Mouse (Mus musculus): ENCODE data around the gene Amot. TPM values are rescaled to one million over a fixed set of nuclear protein-coding genes. Genes with fewer than 3 reads are reported as not detected.

The Amot gene
- total and polyA plus RNA-seq, 3 experiments, result 0.20 to 1.8 (median 0.93) TPM

DNA sequence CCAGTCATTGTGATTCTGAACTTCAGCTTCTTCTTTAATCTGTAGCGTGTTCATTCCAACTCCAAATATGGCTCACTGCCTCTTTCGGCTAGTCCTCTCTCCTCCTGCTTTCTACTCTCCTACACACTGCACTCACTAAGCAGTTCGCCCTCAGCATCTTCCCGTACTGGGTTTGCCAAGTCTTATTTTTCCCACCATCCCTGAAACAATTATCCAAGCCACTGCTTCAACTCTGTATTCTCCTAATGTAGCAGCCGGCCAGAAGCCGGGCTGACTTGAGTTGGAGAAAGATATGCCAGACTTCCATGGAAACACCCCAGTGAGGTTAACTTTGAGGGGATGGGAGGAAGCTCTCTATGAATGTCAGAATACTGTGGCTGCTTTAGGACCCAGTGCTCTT, 36.7 kb downstream of the Amot start:
- no peaks in the 10 kb centered on the region for H3K27me3 ChIP-seq (ENCODE audit: insufficient read depth, low read length)
- H3K4me3 ChIP-seq (ENCODE audit: low read depth, low read length), result no peak overlapping the region
- no peaks in the 10 kb centered on the region for H3K9me3 ChIP-seq (replicated peaks)
- TF ChIP-seq CTCF (IDR thresholded peaks at IDR 0.05; ENCODE audit: low read depth, low read length) (no peak), GATA1 (IDR thresholded peaks at IDR 0.05; ENCODE audit: borderline replicate concordance, low read length) (no peak), TAL1 (conservative IDR thresholded peaks at IDR 0.05; ENCODE audit: low read depth, low read length) (no peak), POLR2AphosphoS5 (IDR thresholded peaks at IDR 0.05; ENCODE audit: insufficient replicate concordance, low read depth, low read length) (no peak), GATA2 (IDR thresholded peaks at IDR 0.05; ENCODE audit: borderline replicate concordance, low read depth, low read length) (no peak)
- no peaks in the 10 kb centered on the region for H3K4me1 ChIP-seq (ENCODE audit: insufficient read depth, low read depth, low read length)
- H3K36me3 ChIP-seq (replicated peaks), result no peaks in the 10 kb centered on the region
- ATAC-seq (ENCODE audit: extremely low read depth, insufficient number of reproducible peaks, low FRiP score, poor library complexity, severe bottlenecking), result no peak
- DNase-seq (ENCODE audit: low spot score), result no peak

DNA sequence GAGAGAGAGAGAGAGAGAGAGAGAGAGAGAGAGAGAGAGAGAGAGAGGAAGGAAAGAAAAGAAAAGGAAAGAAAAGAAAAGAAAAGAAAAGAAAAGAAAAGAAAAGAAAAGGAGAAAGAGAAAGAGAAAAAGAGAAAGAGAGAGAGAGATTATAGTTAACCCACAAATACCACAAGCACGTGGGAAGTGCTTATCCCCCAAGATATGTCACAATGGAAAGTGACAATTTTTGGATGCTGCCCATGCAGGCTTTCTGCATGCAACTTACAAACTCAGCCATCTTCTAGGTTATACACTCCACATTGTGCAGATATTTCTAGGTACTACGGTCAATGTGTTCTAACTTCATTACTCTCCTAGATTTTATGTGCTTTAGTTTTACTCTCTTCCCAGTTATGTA, 41.5 kb downstream of the Amot start:
- no peaks in the 10 kb centered on the region for H3K27me3 ChIP-seq (ENCODE audit: insufficient read depth, low read length)
- no peak overlapping the region for H3K4me3 ChIP-seq (ENCODE audit: low read depth, low read length)
- no peaks in the 10 kb centered on the region for H3K4me1 ChIP-seq (ENCODE audit: insufficient read depth, low read depth, low read length)
- ATAC-seq (ENCODE audit: extremely low read depth, insufficient number of reproducible peaks, low FRiP score, poor library complexity, severe bottlenecking) (no peak), DNase-seq (ENCODE audit: low spot score) (no peak)
- H3K9me3 ChIP-seq (replicated peaks), result no peaks in the 10 kb centered on the region
- H3K36me3 ChIP-seq (replicated peaks), result no peaks in the 10 kb centered on the region
- TF ChIP-seq CTCF (IDR thresholded peaks at IDR 0.05; ENCODE audit: low read depth, low read length), result no peak

DNA sequence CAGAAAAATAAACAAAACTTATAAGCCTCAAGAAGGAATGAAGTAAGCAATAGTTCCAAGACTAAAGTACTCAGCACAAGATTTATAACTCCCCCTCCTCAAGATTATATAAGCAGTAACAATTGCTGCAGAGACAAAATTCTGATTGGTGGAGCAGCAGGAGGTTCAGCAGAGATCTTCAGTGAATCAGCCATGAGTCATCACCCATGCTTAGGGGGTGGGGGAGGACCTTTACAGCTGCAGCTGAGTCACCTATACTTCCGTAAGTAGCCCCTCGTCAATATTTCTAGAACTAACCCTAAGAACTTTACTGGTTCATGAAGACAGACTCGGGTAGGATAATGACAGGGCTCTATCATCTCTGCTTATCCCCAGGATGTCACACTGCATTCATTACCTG, 43.6 kb downstream of the Amot start:
- no peak for DNase-seq (ENCODE audit: low spot score)
- no peaks in the 10 kb centered on the region for H3K36me3 ChIP-seq (replicated peaks)
- no peaks in the 10 kb centered on the region for H3K27me3 ChIP-seq (ENCODE audit: insufficient read depth, low read length)
- H3K9me3 ChIP-seq (replicated peaks), result no peaks in the 10 kb centered on the region
- TF ChIP-seq TAL1 (conservative IDR thresholded peaks at IDR 0.05; ENCODE audit: low read depth, low read length) (no peak), POLR2AphosphoS5 (IDR thresholded peaks at IDR 0.05; ENCODE audit: insufficient replicate concordance, low read depth, low read length) (no peak), GATA1 (IDR thresholded peaks at IDR 0.05; ENCODE audit: borderline replicate concordance, low read length) (no peak), GATA2 (IDR thresholded peaks at IDR 0.05; ENCODE audit: borderline replicate concordance, low read depth, low read length) (no peak), CTCF (IDR thresholded peaks at IDR 0.05; ENCODE audit: low read depth, low read length) (no peak)
- no peak overlapping the region for H3K4me3 ChIP-seq (ENCODE audit: low read depth, low read length)
- ATAC-seq (ENCODE audit: extremely low read depth, insufficient number of reproducible peaks, low FRiP score, poor library complexity, severe bottlenecking), result no peak
- no peaks in the 10 kb centered on the region for H3K4me1 ChIP-seq (ENCODE audit: insufficient read depth, low read depth, low read length)

DNA sequence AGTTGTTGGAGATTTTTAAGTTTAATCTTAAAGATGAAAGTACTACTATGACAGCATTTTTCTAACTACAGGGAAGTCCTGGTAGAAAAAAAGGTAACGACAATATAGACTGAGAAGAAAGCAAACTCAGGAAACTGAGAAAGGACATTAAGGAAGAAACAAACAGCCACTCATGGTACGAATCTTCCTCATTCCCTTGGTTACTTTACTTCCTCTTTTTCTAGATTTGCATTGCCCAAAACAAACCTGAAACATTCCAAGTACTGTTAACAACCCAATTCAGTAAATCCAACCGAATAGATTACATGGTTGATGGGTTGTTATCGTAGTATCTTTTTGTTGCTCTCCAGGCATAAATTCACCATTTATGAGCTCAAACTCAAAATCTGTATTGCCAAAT, 48.7 kb downstream of the Amot start:
- DNase-seq (ENCODE audit: low spot score), result no peak
- TF ChIP-seq TAL1 (conservative IDR thresholded peaks at IDR 0.05; ENCODE audit: low read depth, low read length), result no peak
- TF ChIP-seq CTCF (IDR thresholded peaks at IDR 0.05; ENCODE audit: low read depth, low read length), result no peak
- TF ChIP-seq GATA2 (IDR thresholded peaks at IDR 0.05; ENCODE audit: borderline replicate concordance, low read depth, low read length), result no peak
- no peak for TF ChIP-seq GATA1 (IDR thresholded peaks at IDR 0.05; ENCODE audit: borderline replicate concordance, low read length)
- TF ChIP-seq POLR2AphosphoS5 (IDR thresholded peaks at IDR 0.05; ENCODE audit: insufficient replicate concordance, low read depth, low read length), result no peak
- Histone ChIP-seq H3K4me1 (ENCODE audit: insufficient read depth, low read depth, low read length) (no peaks in the 10 kb centered on the region), H3K27me3 (ENCODE audit: insufficient read depth, low read length) (no peaks in the 10 kb centered on the region), H3K36me3 (replicated peaks) (no peaks in the 10 kb centered on the region), H3K4me3 (ENCODE audit: low read depth, low read length) (no peak overlapping the region), H3K9me3 (replicated peaks) (no peaks in the 10 kb centered on the region)
- no peak for ATAC-seq (ENCODE audit: extremely low read depth, insufficient number of reproducible peaks, low FRiP score, poor library complexity, severe bottlenecking)

DNA sequence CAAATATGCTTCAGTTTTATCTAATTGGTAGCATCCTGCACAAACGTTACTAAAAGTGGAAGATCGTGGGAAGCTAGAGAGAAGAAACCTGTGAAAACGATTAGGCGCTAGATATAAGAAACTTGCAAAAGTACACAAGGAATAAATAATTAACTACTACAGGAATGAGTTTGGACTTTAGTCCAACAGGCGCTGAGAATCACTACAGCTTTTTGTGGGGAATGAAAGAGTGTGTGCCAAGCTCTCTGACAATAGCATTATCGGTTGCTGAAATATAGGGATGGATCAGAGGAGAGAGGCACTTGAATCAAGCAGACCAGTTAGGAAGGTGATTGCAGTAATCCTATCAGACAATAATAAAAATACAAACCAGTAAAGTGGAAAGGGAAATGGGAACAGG, 49.4 kb downstream of the Amot start:
- ATAC-seq (ENCODE audit: extremely low read depth, insufficient number of reproducible peaks, low FRiP score, poor library complexity, severe bottlenecking) (no peak), DNase-seq (ENCODE audit: low spot score) (no peak)
- H3K4me1 ChIP-seq (ENCODE audit: insufficient read depth, low read depth, low read length), result no peaks in the 10 kb centered on the region
- H3K4me3 ChIP-seq (ENCODE audit: low read depth, low read length), result no peak overlapping the region
- TF ChIP-seq TAL1 (conservative IDR thresholded peaks at IDR 0.05; ENCODE audit: low read depth, low read length) (no peak), POLR2AphosphoS5 (IDR thresholded peaks at IDR 0.05; ENCODE audit: insufficient replicate concordance, low read depth, low read length) (no peak), GATA1 (IDR thresholded peaks at IDR 0.05; ENCODE audit: borderline replicate concordance, low read length) (no peak), GATA2 (IDR thresholded peaks at IDR 0.05; ENCODE audit: borderline replicate concordance, low read depth, low read length) (no peak), CTCF (IDR thresholded peaks at IDR 0.05; ENCODE audit: low read depth, low read length) (no peak)
- no peaks in the 10 kb centered on the region for H3K27me3 ChIP-seq (ENCODE audit: insufficient read depth, low read length)
- no peaks in the 10 kb centered on the region for H3K36me3 ChIP-seq (replicated peaks)
- H3K9me3 ChIP-seq (replicated peaks), result no peaks in the 10 kb centered on the region

DNA sequence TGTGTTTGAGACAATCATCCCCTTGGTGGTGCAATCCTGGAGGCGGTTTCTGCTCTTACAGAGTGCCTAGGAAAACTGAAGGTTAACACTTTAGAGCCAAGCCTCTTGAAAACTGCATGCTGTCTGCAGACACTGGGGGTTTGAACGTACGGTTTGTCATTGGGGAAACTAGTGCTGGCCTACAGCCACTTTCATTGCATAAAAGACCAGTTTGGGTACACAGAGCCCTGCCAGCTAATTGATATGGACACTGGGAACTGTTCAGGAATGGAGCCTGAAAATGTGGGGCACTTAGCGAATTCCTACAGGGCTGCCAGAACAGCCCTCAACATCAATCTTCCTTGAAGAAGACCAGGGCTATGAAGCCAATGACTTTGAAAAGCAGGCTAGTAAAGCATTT, 50.2 kb downstream of the Amot start:
- no peak for DNase-seq (ENCODE audit: low spot score)
- H3K4me1 ChIP-seq (ENCODE audit: insufficient read depth, low read depth, low read length), result no peaks in the 10 kb centered on the region
- no peaks in the 10 kb centered on the region for H3K9me3 ChIP-seq (replicated peaks)
- H3K27me3 ChIP-seq (ENCODE audit: insufficient read depth, low read length), result no peaks in the 10 kb centered on the region
- no peaks in the 10 kb centered on the region for H3K36me3 ChIP-seq (replicated peaks)
- no peak for TF ChIP-seq POLR2AphosphoS5 (IDR thresholded peaks at IDR 0.05; ENCODE audit: insufficient replicate concordance, low read depth, low read length)
- TF ChIP-seq GATA2 (IDR thresholded peaks at IDR 0.05; ENCODE audit: borderline replicate concordance, low read depth, low read length), result no peak
- no peak for TF ChIP-seq GATA1 (IDR thresholded peaks at IDR 0.05; ENCODE audit: borderline replicate concordance, low read length)
- no peak overlapping the region for H3K4me3 ChIP-seq (ENCODE audit: low read depth, low read length)
- no peak for ATAC-seq (ENCODE audit: extremely low read depth, insufficient number of reproducible peaks, low FRiP score, poor library complexity, severe bottlenecking)

DNA sequence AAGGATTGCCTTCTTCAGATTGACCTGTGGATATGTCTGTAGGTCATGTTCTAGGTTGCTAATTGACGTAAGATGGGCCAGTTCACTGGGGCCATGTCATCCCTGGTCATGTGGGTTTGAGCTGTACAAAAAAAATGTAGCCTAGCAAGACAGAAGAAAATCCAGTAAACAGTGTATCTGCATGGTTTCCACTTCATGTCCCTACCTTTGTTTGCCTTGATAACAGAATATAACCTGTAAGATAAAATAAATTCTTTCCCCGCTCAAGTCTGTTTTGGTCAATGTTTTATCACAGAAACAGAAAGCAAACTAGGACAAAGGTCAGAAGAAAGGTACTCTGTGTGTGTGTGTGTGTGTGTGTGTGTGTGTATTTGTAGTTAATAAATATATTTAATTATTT, 63.5 kb downstream of the Amot start:
- Histone ChIP-seq H3K36me3 (replicated peaks) (no peaks in the 10 kb centered on the region), H3K4me1 (ENCODE audit: insufficient read depth, low read depth, low read length) (no peaks in the 10 kb centered on the region), H3K27me3 (ENCODE audit: insufficient read depth, low read length) (no peaks in the 10 kb centered on the region), H3K9me3 (replicated peaks) (no peaks in the 10 kb centered on the region), H3K4me3 (ENCODE audit: low read depth, low read length) (no peak overlapping the region)
- DNase-seq (ENCODE audit: low spot score) (no peak), ATAC-seq (ENCODE audit: extremely low read depth, insufficient number of reproducible peaks, low FRiP score, poor library complexity, severe bottlenecking) (no peak)
- TF ChIP-seq GATA2 (IDR thresholded peaks at IDR 0.05; ENCODE audit: borderline replicate concordance, low read depth, low read length) (no peak), GATA1 (IDR thresholded peaks at IDR 0.05; ENCODE audit: borderline replicate concordance, low read length) (no peak), TAL1 (conservative IDR thresholded peaks at IDR 0.05; ENCODE audit: low read depth, low read length) (no peak), CTCF (IDR thresholded peaks at IDR 0.05; ENCODE audit: low read depth, low read length) (no peak), POLR2AphosphoS5 (IDR thresholded peaks at IDR 0.05; ENCODE audit: insufficient replicate concordance, low read depth, low read length) (no peak)
